Mouse (Mus musculus) brain, embryonic 18.5 days (tissue): Measurements from ENCODE around the gene Anks4b.

Experiments used
- DNase-seq: peaks from one replicate; pipeline ENCODE4 v3.0.0-alpha.2; 2012; ENCODE audit warnings: low read depth, low spot score

Gene Anks4b

GRCm38 (mm10) chr7:120188946-120189345 is 15.3 kb downstream of the Anks4b start:
- DNase-seq: no peak

- DNase-seq: no peak
These were observed 15.9 kb downstream of the Anks4b start for GRCm38 (mm10) chr7:120189369-120190149.

DNA sequence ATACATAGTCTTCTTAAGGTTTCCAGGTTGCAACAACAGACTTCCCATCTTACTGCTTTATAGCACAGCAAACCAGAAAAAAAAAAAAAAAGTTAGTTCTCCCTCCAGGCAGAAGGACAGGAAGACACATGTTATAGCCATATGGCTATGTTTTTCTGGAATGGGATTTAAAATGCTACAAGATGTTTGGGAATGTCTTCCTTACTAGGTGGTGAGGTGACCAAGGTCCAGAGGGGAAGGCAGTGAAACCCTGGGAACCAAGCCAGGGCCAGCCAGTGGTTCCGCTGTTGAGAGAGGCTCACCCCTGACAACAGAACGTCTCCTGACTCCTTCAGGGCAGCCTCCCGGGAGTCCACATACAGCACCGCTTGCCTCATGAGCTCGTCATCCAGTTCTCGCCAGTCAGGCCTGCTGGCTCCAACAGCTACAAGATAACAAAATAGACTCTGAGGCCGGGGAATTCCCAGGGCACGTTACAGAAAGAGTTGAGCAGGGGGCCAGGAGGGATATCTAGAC is 16.6 kb downstream of the Anks4b start:
- no peak for DNase-seq

DNA sequence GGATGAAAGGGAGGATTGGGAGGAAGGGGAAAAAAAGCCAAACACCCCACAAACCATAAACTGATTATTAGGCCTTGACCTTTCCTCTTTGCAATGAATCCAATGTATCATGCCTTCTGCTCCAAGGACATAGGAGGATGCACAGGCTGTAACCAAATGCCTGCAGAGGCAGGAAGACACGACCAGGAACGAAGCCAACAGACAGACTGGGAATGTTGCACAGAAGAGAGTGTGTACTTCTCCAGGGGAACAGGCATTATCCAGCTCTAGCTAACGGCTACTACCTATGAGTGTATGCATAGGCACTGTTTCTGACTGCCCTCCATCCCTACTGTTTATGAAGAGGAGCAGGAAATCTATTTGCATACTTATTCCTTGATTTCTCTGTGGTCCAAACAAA is 18.5 kb downstream of the Anks4b start:
- DNase-seq: no peak

- DNase-seq: no peak
These were observed 19.2 kb downstream of the Anks4b start for GRCm38 (mm10) chr7:120192816-120193215.

- no peak for DNase-seq
These were observed 21.5 kb downstream of the Anks4b start for GRCm38 (mm10) chr7:120195207-120195606.

DNA sequence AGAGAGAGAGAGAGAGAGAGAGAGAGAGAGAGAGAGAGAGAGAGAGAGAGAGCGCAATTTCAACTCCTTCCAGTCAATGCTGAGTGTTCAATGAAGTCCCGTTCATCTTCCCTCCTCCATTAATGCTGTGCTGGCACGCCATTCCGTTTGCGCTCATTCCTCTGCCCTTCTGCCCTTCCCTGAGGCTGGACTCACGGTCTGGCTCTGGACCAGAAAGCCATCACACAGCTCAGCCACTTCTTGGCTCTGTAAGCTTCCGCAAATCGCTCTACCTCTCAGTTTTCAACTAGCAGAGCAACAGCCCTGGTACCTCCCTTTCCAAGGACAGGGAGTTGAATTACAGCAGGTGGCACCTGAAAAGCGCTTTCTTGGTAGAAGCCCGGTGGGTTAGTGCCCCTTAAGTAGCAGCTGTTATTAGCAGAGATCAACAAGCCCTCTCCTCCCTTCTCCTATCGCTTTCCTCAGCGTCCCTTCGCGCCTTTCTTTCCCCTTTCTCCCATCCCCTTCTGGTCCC is 27.6 kb downstream of the Anks4b start:
- DNase-seq: no peak

DNA sequence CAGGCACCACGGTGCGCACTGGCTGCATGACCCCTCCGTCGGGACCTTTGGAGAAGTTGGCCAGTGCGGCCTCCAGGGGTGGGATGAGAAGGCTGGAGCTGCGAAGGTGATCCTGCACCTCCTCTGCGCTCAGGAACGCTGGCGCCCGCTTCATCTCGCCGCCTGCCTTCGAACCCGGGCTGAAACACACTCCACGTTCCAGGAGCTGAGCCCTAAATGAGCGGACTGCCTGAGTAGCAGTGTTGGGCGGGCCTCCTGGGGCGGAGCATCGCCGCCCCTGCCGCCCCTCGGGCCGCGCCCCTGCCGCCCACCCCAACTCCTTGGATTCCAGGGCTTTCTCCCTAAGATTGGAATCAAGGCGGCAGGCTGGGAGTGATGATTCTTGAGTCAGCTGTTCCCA is 28.1 kb downstream of the Anks4b start, which contains the start of gene Crym:
TSS of gene Crym (minus strand) at position 341 of the 400 bp plus-strand sequence.
- DNase-seq: no peak

DNA sequence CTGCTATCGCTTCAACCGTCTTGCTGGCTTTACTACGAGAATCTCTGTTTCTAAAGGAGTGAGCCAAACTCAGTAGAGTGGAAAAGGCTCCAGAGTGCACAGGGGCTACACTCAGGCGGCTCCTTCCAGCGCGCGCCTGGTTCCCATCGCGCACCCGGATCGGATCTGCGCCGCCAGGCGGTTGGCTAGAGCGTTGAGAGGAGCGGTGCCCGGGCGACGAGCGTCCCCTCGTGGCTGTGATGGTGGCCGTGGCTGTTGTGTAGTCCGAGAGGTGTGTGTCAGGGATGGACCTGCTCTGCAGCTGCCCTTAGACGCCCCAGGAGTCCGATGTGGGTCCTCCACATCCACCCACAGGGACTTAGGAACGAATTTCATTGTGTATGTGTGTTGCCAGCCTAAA is 30.1 kb downstream of the Anks4b start, which contains the start of gene Abca14:
TSS of gene Abca14 (plus strand) at position 173 of the 400 bp plus-strand sequence.
- DNase-seq: no peak

GRCm38 (mm10) chr7:120205989-120206388 is 32.3 kb downstream of the Anks4b start:
- DNase-seq: no peak

DNA sequence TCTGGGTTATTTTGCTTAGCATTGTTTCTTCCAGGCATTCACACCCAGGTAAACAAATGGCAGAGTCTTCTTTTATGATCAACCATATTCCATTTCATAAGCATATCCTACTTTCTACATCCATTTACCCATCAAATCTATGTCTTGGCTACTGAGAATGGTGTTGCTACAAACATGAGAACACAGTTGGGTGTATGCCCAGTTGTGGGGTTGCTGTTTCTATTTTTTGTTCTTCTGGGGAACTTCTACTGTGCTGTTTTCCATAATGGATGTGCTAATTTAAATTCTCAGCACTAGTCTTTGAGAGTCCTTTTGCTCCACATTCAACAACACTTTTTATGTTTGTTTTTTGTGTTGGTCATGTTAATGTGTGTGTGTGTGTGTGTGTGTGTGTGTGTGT is 54.9 kb downstream of the Anks4b start:
- peak; percentile 32 for DNase-seq
